Comparison of ENCODE assay signal across 8 mouse cellular contexts in genomic region chr9:66833851-66834250, GRCm38 (mm10). TPM values are rescaled to one million over a fixed set of nuclear protein-coding genes. Genes with fewer than 3 reads are reported as not detected.
DNase-seq lines count a peak whose midpoint lies in the region; ATAC-seq and TF ChIP-seq lines count a peak whose summit lies in the region.

No protein-coding gene starts in this region.

- no peaks in the 10 kb centered on the region for H3K36me3 ChIP-seq in hindbrain, embryonic 14.5 days (replicated peaks; ENCODE audit: control insufficient read depth, insufficient read depth)
- no peaks in the 10 kb centered on the region for H3K36me3 ChIP-seq in limb, embryonic 15.5 days
- no peaks in the 10 kb centered on the region for H3K36me3 ChIP-seq in neural tube, embryonic 14.5 days (ENCODE audit: control insufficient read depth, insufficient read depth, low read length)

- intact Hi-C loops in left cerebral cortex, adult 2 months (cut with DNase I), result loop anchor here (5.0 kb wide), 2 partner anchors 208 to 322 kb away; partner anchors contain the start of gene Fbxl22
- intact Hi-C loops in left cerebral cortex, postnatal 4 days (cut with DNase I), result loop anchor here (5.0 kb wide), 1 partner anchor 322 kb away; the partner anchor contains the start of gene Fbxl22

- peak overlapping the region; percentile 92 for H3K4me2 ChIP-seq in hindbrain, embryonic 14.5 days (replicated peaks)
- peak overlapping the region; percentile 99 for H3K4me2 ChIP-seq in limb, embryonic 15.5 days
- H3K4me2 ChIP-seq in neural tube, embryonic 14.5 days (ENCODE audit: low read depth, low read length), result peak overlapping the region; percentile 89

- no peak; the same call in 1 of the 2 replicates for TF ChIP-seq CTCF in left cerebral cortex, adult 2 months (IDR thresholded peaks at IDR 0.05)

- H3K27me3 ChIP-seq in hindbrain, embryonic 14.5 days (ENCODE audit: control insufficient read depth, insufficient read depth, low read length), result 0 out of 2 replicates have a peak, but pooled peaks cover 5% of the 10 kb centered on the region
- no peaks in the 10 kb centered on the region for H3K27me3 ChIP-seq in limb, embryonic 15.5 days
- H3K27me3 ChIP-seq in neural tube, embryonic 14.5 days (ENCODE audit: control insufficient read depth, insufficient read depth, low read length), result no peaks in the 10 kb centered on the region

- no peak for DNase-seq in left cerebral cortex, adult 2 months (ENCODE audit: extremely low spot score in 1 of 2, low spot score in 2 of 2)
- DNase-seq in left cerebral cortex, adult 8-10 months (ENCODE audit: low spot score in 2 of 2), result no peak
- peak; percentile 14 to 28 for DNase-seq in cerebellum, postnatal 14 days
- DNase-seq in hindbrain, embryonic 14.5 days (ENCODE audit: low spot score), result no peak
- no peak for DNase-seq in left cerebral cortex, postnatal 4 days
- no peak for DNase-seq in urinary bladder, adult 18-20 months (ENCODE audit: low spot score in 2 of 2)

- H3K9me3 ChIP-seq in hindbrain, embryonic 14.5 days (ENCODE audit: control insufficient read depth, low read length), result no peaks in the 10 kb centered on the region
- no peaks in the 10 kb centered on the region for H3K9me3 ChIP-seq in limb, embryonic 15.5 days
- H3K9me3 ChIP-seq in neural tube, embryonic 14.5 days (ENCODE audit: control insufficient read depth, low read length), result no peaks in the 10 kb centered on the region

- peak overlapping the region; percentile 51 for H3K9ac ChIP-seq in hindbrain, embryonic 14.5 days
- no peak overlapping the region for H3K9ac ChIP-seq in limb, embryonic 15.5 days
- H3K9ac ChIP-seq in neural tube, embryonic 14.5 days (replicated peaks; ENCODE audit: low read depth, low read length), result peak overlapping the region; percentile 51

- ATAC-seq in hindbrain, embryonic 14.5 days (ENCODE audit: low FRiP score), result no peak
- no peak for ATAC-seq in limb, embryonic 15.5 days (ENCODE audit: insufficient number of reproducible peaks, low FRiP score, low TSS enrichment, low read depth)
- ATAC-seq in neural tube, embryonic 14.5 days (ENCODE audit: low read depth), result no peak

- WGBS in hindbrain, embryonic 14.5 days, result 21% methylated on average over 7 of the region's 7 CpGs
- WGBS in limb, embryonic 15.5 days, result 19% methylated on average over 7 of the region's 7 CpGs
- 18% methylated on average over 7 of the region's 7 CpGs for WGBS in neural tube, embryonic 14.5 days

- H3K4me3 ChIP-seq in left cerebral cortex, adult 2 months, result peak overlapping the region; percentile 64
- H3K4me3 ChIP-seq in hindbrain, embryonic 14.5 days (replicated peaks; ENCODE audit: low read length), result peak overlapping the region; percentile 46
- peak overlapping the region; percentile 68 for H3K4me3 ChIP-seq in limb, embryonic 15.5 days
- H3K4me3 ChIP-seq in neural tube, embryonic 14.5 days (ENCODE audit: low read depth, low read length), result peak overlapping the region; percentile 51

- H3K27ac ChIP-seq in left cerebral cortex, adult 2 months, result no peak overlapping the region; the same call in 1 of the 2 replicates
- H3K27ac ChIP-seq in hindbrain, embryonic 14.5 days, result no peak overlapping the region
- no peak overlapping the region for H3K27ac ChIP-seq in limb, embryonic 15.5 days
- H3K27ac ChIP-seq in neural tube, embryonic 14.5 days (ENCODE audit: low read depth, low read length), result no peak overlapping the region

- peaks cover 17% of the 10 kb centered on the region for H3K4me1 ChIP-seq in hindbrain, embryonic 14.5 days (replicated peaks; ENCODE audit: control insufficient read depth, insufficient read depth, low read length)
- H3K4me1 ChIP-seq in limb, embryonic 15.5 days, result peaks cover 14% of the 10 kb centered on the region
- peaks cover 6% of the 10 kb centered on the region for H3K4me1 ChIP-seq in neural tube, embryonic 14.5 days (ENCODE audit: control insufficient read depth, insufficient read depth, low read length)

RNA-seq across cellular contexts. Expression of gene Aph1c, which starts 0.7 kb away (rescaled TPM):
- total RNA-seq in left cerebral cortex, adult 2 months (2021), result 1 to 10 TPM; 5.8 TPM
- total RNA-seq in left cerebral cortex, adult 8-10 months (2022), result 10 to 100 TPM in 1 of 4 experiments, 1 to 10 TPM in 3; 5.8 to 10.5 (median 8.4) TPM
- polyA plus RNA-seq in hindbrain, embryonic 14.5 days (2014; fragmentation: Nextera tagmentation; extraction: Ambion mirVana), result 4.5 and 6.4 TPM in 2 replicates
- polyA plus RNA-seq in limb, embryonic 15.5 days (2015; fragmentation: Nextera tagmentation; extraction: Ambion mirVana), result 3.8 and 4.8 TPM in 2 replicates
- 2.3 and 4.0 TPM in 2 replicates for polyA plus RNA-seq in neural tube, embryonic 14.5 days (2014; fragmentation: Nextera tagmentation; extraction: Ambion mirVana)
- 1 to 10 TPM; 4.6 to 4.8 TPM for total RNA-seq in left cerebral cortex, postnatal 4 days (2021)

RNA-seq across cellular contexts. Expression of gene Gm10647, which starts 37.0 kb away (rescaled TPM):
- total RNA-seq in left cerebral cortex, adult 2 months (2021), result under 1 TPM; 0.23 to 0.44 TPM
- total RNA-seq in left cerebral cortex, adult 8-10 months (2022), result under 1 TPM; 0.60 to 0.83 (median 0.69) TPM
- polyA plus RNA-seq in hindbrain, embryonic 14.5 days (2014; fragmentation: Nextera tagmentation; extraction: Ambion mirVana), result 0.33 and 0.46 TPM in 2 replicates
- polyA plus RNA-seq in limb, embryonic 15.5 days (2015; fragmentation: Nextera tagmentation; extraction: Ambion mirVana), result 0.60 and 0.81 TPM in 2 replicates
- 0.30 and 0.80 TPM in 2 replicates for polyA plus RNA-seq in neural tube, embryonic 14.5 days (2014; fragmentation: Nextera tagmentation; extraction: Ambion mirVana)
- under 1 TPM; 0.42 to 0.44 TPM for total RNA-seq in left cerebral cortex, postnatal 4 days (2021)

RNA-seq across cellular contexts. Expression of gene Aph1b, which starts 38.6 kb away (rescaled TPM):
- total RNA-seq in left cerebral cortex, adult 2 months (2021), result 10 to 100 TPM; 17.0 to 22.3 TPM
- total RNA-seq in left cerebral cortex, adult 8-10 months (2022), result 10 to 100 TPM; 19.1 to 20.4 (median 20.0) TPM
- 27.6 and 28.5 TPM in 2 replicates for polyA plus RNA-seq in hindbrain, embryonic 14.5 days (2014; fragmentation: Nextera tagmentation; extraction: Ambion mirVana)
- 10.1 and 11.0 TPM in 2 replicates for polyA plus RNA-seq in limb, embryonic 15.5 days (2015; fragmentation: Nextera tagmentation; extraction: Ambion mirVana)
- polyA plus RNA-seq in neural tube, embryonic 14.5 days (2014; fragmentation: Nextera tagmentation; extraction: Ambion mirVana), result 27.4 and 29.3 TPM in 2 replicates
- total RNA-seq in left cerebral cortex, postnatal 4 days (2021), result 10 to 100 TPM; 28.6 to 33.2 TPM

Comparison
In these comparisons a context has a peak if more than half of its experiments do, and no peak if none do; other contexts are left out.
1. DNase-seq: peak in cerebellum, postnatal 14 days (2 of 2); none in left cerebral cortex, adult 2 months (0 of 2), left cerebral cortex, adult 8-10 months (0 of 2), hindbrain, embryonic 14.5 days (single experiment), left cerebral cortex, postnatal 4 days (single experiment) and urinary bladder, adult 18-20 months (0 of 2).
2. Peak in every context shown above with its lines, with median percentiles within 50 percentile points of each other: H3K4me3 ChIP-seq and H3K4me2 ChIP-seq.